Mouse (Mus musculus): ENCODE measurements around the gene Cdk6. TPM values are rescaled to one million over a fixed set of nuclear protein-coding genes. Genes with fewer than 3 reads are reported as not detected.

Gene Cdk6
- polyA plus RNA-seq, 1 experiment from 2014 or later, result 28.1 TPM

DNA sequence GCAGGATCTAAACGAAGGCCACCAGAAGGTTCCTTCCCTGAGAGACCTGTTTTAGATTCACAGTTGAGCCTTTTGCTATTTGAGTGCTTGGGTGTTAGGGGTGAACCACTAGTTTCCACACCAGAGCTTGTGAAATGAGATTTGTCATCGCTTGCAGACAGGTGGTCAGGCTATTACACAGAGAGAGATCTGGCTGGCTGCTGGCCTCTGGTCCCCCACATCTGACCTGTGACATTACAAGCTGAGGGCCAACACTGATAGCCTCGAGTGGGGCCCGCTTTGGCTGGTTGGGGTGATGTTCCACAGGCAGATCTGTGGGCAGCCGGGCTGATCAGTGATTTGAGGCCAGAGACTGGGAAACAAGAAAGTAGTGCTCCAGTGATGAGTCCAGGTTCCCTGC is 150.6 kb downstream of the Cdk6 start:
- Histone ChIP-seq H3K9me3 (no peaks in the 10 kb centered on the region), H3K4me1 (peaks cover 28% of the 10 kb centered on the region), H3K9ac (no peak overlapping the region), H3K4me2 (no peak overlapping the region), H3K27ac (replicated peaks) (no peak overlapping the region), H3K4me3 (no peak overlapping the region), H3K36me3 (peaks cover 18% of the 10 kb centered on the region), H3K27me3 (replicated peaks) (no peaks in the 10 kb centered on the region)
- WGBS, result 36% methylated on average over 5 of the region's 5 CpGs
- ATAC-seq (ENCODE audit: extremely low read depth, insufficient number of reproducible peaks, low FRiP score, low TSS enrichment), result no peak

DNA sequence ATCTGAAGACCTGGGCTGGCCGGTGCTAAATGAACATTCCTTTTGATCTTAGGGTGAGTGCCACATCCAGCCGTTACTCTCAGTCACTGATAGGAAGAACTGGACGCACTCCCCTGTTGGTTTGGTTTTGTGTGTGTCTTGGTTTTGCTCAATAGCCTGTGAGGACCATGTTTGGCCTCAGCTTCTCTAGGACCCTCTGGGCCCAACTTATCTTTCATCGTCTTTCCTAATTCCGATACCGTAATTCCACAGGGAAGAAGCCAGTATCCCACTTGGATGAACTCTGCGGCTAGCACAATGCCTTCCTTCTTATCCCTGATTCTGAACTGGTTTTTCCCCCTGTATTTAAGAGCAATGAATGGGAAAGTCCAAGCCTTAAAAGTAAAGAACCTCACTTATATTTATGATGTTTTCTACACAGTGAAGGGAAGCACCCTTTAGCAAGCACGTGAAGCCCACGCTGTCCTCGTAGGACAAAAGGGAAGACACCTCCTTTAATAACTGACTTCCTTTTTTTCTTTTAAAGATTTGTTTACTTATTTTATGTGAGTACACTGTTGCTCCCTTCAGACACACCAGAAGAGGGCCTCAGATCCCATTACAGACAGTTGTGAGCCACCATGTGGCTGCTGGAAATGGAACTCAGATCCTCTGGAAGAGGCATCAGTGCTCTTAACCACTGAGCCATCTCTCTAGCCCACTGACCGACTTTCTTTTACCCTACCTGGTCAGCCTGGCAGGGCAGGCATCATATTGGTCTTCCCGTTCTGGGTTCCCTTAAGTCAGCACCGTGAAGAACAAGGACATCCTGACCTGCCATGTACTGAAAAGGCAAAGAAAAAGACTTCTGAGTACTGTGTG is 151.7 kb downstream of the Cdk6 start:
- peaks cover 18% of the 10 kb centered on the region for H3K36me3 ChIP-seq
- WGBS, result 83% methylated on average over 13 of the region's 13 CpGs
- no peaks in the 10 kb centered on the region for H3K9me3 ChIP-seq
- no peak for ATAC-seq (ENCODE audit: extremely low read depth, insufficient number of reproducible peaks, low FRiP score, low TSS enrichment)
- no peak overlapping the region for H3K27ac ChIP-seq (replicated peaks)
- H3K9ac ChIP-seq, result no peak overlapping the region
- no peak overlapping the region for H3K4me2 ChIP-seq
- H3K4me1 ChIP-seq, result peaks cover 34% of the 10 kb centered on the region
- H3K4me3 ChIP-seq, result no peak overlapping the region
- no peaks in the 10 kb centered on the region for H3K27me3 ChIP-seq (replicated peaks)

- 87% methylated on average over 9 of the region's 9 CpGs for WGBS
- H3K4me2 ChIP-seq, result no peak overlapping the region
- ATAC-seq (ENCODE audit: extremely low read depth, insufficient number of reproducible peaks, low FRiP score, low TSS enrichment), result no peak
- H3K4me3 ChIP-seq, result no peak overlapping the region
- no peak overlapping the region for H3K9ac ChIP-seq
- H3K36me3 ChIP-seq, result peaks cover 17% of the 10 kb centered on the region
- no peak overlapping the region for H3K27ac ChIP-seq (replicated peaks)
- no peaks in the 10 kb centered on the region for H3K9me3 ChIP-seq
- H3K27me3 ChIP-seq (replicated peaks), result no peaks in the 10 kb centered on the region
- peaks cover 28% of the 10 kb centered on the region for H3K4me1 ChIP-seq
These were observed 152.7 kb downstream of the Cdk6 start for GRCm38 (mm10) chr5:3493968-3494367.

DNA sequence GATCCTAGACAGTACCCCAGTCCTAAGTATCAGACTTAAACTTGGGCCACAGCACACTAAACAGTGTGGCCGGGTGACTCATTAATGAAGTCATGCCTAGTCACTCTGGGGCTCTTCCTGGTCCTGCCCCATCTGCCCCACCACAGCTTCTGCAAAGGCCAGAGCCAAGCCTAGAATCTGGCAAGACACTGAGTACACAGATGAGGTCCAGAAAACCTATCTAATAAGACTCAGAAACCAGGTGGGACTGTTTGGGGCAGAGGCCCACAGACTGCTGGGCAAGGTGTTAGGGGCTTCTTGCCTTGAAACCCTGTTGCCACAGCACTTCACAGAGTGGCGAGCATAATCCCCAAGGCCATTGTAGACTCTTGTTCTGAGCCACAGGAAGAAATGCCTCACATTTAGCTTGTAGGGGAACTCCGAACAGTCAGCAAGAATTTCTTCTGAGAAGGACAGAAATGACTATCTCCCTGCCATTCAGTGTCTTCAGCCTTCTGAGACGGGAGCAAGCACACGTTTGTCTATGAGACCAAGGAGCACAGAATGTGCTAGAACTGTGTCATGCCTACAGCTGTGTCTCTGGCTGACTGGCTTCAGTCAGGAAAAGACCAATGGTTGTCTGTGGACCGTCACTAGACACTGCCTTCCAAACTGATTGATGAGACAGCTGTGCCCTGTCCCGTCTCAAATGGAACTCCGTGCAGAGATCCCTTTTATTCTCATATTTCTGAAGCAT is 153.3 kb downstream of the Cdk6 start:
- Histone ChIP-seq H3K4me1 (peaks cover 28% of the 10 kb centered on the region), H3K9ac (no peak overlapping the region), H3K27me3 (replicated peaks) (no peaks in the 10 kb centered on the region), H3K4me3 (no peak overlapping the region), H3K27ac (replicated peaks) (no peak overlapping the region), H3K4me2 (no peak overlapping the region), H3K9me3 (no peaks in the 10 kb centered on the region), H3K36me3 (peaks cover 15% of the 10 kb centered on the region)
- 77% methylated on average over 8 of the region's 8 CpGs for WGBS
- no peak for ATAC-seq (ENCODE audit: extremely low read depth, insufficient number of reproducible peaks, low FRiP score, low TSS enrichment)

DNA sequence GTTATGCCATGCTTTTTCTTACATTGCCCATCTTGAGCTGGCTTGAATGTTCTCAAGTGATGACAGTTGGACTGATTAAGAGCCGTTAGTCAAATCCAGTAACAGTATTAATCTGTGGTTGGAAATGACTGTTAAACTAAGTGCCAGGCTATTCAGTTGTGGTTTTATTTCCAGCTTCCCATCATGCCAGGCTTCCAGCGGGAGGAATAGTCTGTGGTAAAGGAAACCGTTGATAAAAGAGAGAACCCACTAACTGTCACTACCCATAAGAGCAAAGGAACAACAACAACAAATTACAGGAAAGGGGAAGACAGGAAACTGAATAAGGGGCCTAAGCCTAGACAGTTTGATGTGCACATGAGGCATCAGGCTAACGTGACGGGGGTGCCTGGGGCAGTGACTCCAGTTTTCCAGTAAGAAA is 156.2 kb downstream of the Cdk6 start:
- peaks cover 28% of the 10 kb centered on the region for H3K4me1 ChIP-seq
- H3K4me3 ChIP-seq, result no peak overlapping the region
- H3K4me2 ChIP-seq, result no peak overlapping the region
- H3K9ac ChIP-seq, result no peak overlapping the region
- no peak for ATAC-seq (ENCODE audit: extremely low read depth, insufficient number of reproducible peaks, low FRiP score, low TSS enrichment)
- no peaks in the 10 kb centered on the region for H3K27me3 ChIP-seq (replicated peaks)
- H3K36me3 ChIP-seq, result peaks cover 13% of the 10 kb centered on the region
- no peaks in the 10 kb centered on the region for H3K9me3 ChIP-seq
- WGBS, result 55% methylated on average over 5 of the region's 5 CpGs
- H3K27ac ChIP-seq (replicated peaks), result no peak overlapping the region

DNA sequence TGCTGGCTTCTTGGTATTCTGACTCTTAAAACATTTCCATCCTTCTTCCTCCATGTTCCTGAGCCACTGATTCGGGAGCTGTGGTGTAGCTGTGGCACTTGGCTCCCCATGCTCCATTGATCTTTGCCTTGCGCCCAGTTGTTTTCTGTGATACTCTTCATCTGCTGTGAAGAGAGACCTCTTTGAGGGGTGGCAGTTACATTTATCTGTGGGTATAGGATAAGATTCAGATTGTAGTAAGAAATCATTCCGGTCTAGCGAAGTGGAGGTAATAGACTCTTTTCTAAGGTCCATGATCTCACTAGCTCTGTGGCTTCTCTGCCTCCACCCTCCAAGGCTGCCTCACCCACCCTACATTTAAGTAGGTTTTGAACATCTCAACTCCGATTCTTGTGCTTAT is 159.0 kb downstream of the Cdk6 start:
- no peak overlapping the region for H3K4me2 ChIP-seq
- no peak overlapping the region for H3K4me3 ChIP-seq
- 81% methylated on average over 5 of the region's 5 CpGs for WGBS
- ATAC-seq (ENCODE audit: extremely low read depth, insufficient number of reproducible peaks, low FRiP score, low TSS enrichment), result no peak
- H3K27me3 ChIP-seq (replicated peaks), result no peaks in the 10 kb centered on the region
- peaks cover 53% of the 10 kb centered on the region for H3K4me1 ChIP-seq
- no peak overlapping the region for H3K27ac ChIP-seq (replicated peaks)
- no peak overlapping the region for H3K9ac ChIP-seq
- H3K9me3 ChIP-seq, result no peaks in the 10 kb centered on the region
- H3K36me3 ChIP-seq, result no peaks in the 10 kb centered on the region

DNA sequence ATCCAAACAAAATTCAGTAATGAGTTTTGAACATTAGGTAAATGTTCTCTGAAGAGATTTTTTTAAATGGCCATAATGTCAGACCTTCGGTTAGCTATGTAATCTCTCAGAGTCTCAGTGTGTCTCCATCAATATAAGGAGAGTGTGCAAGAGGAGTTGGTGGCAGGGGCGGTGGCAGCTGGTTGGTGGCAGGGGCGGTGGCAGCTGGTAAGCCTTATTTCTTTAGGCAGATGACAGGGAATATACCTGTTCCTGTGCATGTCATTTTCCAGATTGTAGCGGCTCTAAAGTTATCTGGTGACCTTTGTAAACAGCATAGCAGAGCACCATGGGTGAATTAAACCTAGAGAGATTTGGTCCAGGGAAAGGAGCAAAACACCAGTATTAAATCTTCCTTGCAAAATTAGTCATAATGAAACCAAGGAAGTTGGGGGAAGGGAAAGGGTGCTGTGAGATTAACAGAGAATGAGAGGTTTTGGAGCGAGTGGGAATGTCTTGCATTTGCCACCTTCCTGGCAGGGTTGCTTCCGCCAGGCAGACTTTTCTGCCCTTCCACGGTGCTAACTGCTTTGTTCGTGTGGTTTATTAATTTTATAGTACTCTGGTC is 159.8 kb downstream of the Cdk6 start:
- H3K36me3 ChIP-seq, result no peaks in the 10 kb centered on the region
- ATAC-seq (ENCODE audit: extremely low read depth, insufficient number of reproducible peaks, low FRiP score, low TSS enrichment), result no peak
- 55% methylated on average over 8 of the region's 8 CpGs for WGBS
- no peak overlapping the region for H3K9ac ChIP-seq
- H3K4me2 ChIP-seq, result no peak overlapping the region
- no peaks in the 10 kb centered on the region for H3K27me3 ChIP-seq (replicated peaks)
- peaks cover 57% of the 10 kb centered on the region for H3K4me1 ChIP-seq
- H3K27ac ChIP-seq (replicated peaks), result no peak overlapping the region; the same call in 1 of the 2 replicates
- no peak overlapping the region for H3K4me3 ChIP-seq
- no peaks in the 10 kb centered on the region for H3K9me3 ChIP-seq

- Histone ChIP-seq H3K4me3 (no peak overlapping the region), H3K27me3 (replicated peaks) (no peaks in the 10 kb centered on the region), H3K4me1 (peaks cover 57% of the 10 kb centered on the region), H3K27ac (replicated peaks) (no peak overlapping the region; the same call in 1 of the 2 replicates), H3K36me3 (no peaks in the 10 kb centered on the region), H3K4me2 (no peak overlapping the region), H3K9me3 (no peaks in the 10 kb centered on the region), H3K9ac (no peak overlapping the region)
- no peak for ATAC-seq (ENCODE audit: extremely low read depth, insufficient number of reproducible peaks, low FRiP score, low TSS enrichment)
- 34% methylated on average over 8 of the region's 8 CpGs for WGBS
These were observed 160.3 kb downstream of the Cdk6 start for GRCm38 (mm10) chr5:3501564-3502001.

GRCm38 (mm10) chr5:3502610-3503350 is 161.5 kb downstream of the Cdk6 start:
- no peak overlapping the region; the same call in 1 of the 2 replicates for H3K9ac ChIP-seq
- no peak overlapping the region for H3K4me3 ChIP-seq
- no peaks in the 10 kb centered on the region for H3K9me3 ChIP-seq
- H3K27me3 ChIP-seq (replicated peaks), result no peaks in the 10 kb centered on the region
- 0 out of 2 replicates have a peak overlapping the region, but pooled peaks have one; percentile 18 for H3K4me2 ChIP-seq
- ATAC-seq (ENCODE audit: extremely low read depth, insufficient number of reproducible peaks, low FRiP score, low TSS enrichment), result peak; percentile 42; the same call in 1 of the 2 replicates
- no peaks in the 10 kb centered on the region for H3K36me3 ChIP-seq
- 35% methylated on average over 11 of the region's 11 CpGs for WGBS
- H3K27ac ChIP-seq (replicated peaks), result peak overlapping the region; percentile 53
- peaks cover 48% of the 10 kb centered on the region for H3K4me1 ChIP-seq

DNA sequence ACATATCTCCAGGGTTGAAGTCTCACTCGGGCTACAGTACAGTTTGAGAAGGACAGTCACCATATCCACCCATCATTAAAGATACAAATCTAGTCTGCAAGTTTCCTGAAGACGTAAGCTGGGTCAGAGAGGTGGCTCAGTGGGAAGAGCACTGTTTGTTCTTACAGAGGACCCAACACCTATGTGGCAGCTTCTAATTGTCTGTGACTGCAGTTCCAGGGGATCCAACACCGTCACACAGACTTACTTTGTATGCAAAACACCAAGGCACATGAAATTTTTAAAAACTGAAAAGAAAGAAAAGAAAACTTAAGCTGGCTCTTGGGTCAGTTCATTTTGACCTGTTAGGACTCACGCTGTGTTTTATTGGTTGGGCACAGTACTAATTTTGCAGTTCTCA is 162.1 kb downstream of the Cdk6 start:
- H3K27me3 ChIP-seq (replicated peaks), result no peaks in the 10 kb centered on the region
- H3K9me3 ChIP-seq, result no peaks in the 10 kb centered on the region
- H3K4me2 ChIP-seq, result no peak overlapping the region
- no peak overlapping the region for H3K4me3 ChIP-seq
- no peak overlapping the region for H3K9ac ChIP-seq
- no peak for ATAC-seq (ENCODE audit: extremely low read depth, insufficient number of reproducible peaks, low FRiP score, low TSS enrichment)
- H3K36me3 ChIP-seq, result no peaks in the 10 kb centered on the region
- 70% methylated on average over 4 of the region's 4 CpGs for WGBS
- peaks cover 47% of the 10 kb centered on the region for H3K4me1 ChIP-seq
- H3K27ac ChIP-seq (replicated peaks), result peak overlapping the region; percentile 53
